Mouse (Mus musculus) spleen, adult 2 months (tissue): ENCODE results near the gene Hoxd9.

Experiments
- CTCF ChIP-seq: fragments of 200-500 bp; IDR thresholded peaks from 2 replicates; pipeline ENCODE4 v1.5.1; 2011; ENCODE audit warnings: mild to moderate bottlenecking, inconsistent platforms; ENCODE audit not compliant: insufficient read depth, insufficient read length, insufficient replicate concordance; ENCODE audit errors: extremely low read depth
- POLR2A ChIP-seq: fragments of 200-500 bp; IDR thresholded peaks from 2 replicates; pipeline ENCODE4 v1.6.1; 2011; ENCODE audit warnings: low read depth, low read length, inconsistent platforms

GRCm38 (mm10) chr2:74722949-74723348 lies 25.4 kb downstream of the Hoxd9 start:
- TF ChIP-seq CTCF, result no peak
- no peak for TF ChIP-seq POLR2A
